Mouse (Mus musculus): ENCODE data around the gene Capsl.

The Capsl gene

GRCm38 (mm10) chr15:9435534-9436180 lies at the start of gene Capsl:
Gene Capsl (plus strand): TSS chr15:9436028.
- DNase-seq, result peak; percentile 43

- DNase-seq, result no peak
Measured at GRCm38 (mm10) chr15:9409475-9409874, 26.4 kb upstream of the Capsl start.

DNA sequence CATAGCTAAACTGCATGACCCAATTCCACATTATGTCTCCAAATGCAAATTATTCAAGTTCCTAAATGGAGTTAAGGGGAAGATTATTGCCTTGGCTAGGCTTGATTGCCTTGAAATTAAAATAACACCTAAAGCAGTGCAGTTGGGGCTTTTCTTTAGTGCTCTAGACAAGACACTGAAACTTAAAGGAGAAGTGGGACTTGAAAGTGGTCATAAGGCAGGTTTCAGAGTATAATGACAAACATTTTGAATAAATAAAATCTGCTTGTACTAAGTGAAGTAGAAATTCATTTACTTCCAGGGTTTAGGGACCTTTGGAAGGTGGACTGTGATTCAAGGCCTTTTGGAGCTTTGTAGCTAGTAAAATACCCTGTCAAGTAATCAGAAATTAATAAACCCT lies 14.7 kb upstream of the Capsl start:
- no peak for DNase-seq

DNA sequence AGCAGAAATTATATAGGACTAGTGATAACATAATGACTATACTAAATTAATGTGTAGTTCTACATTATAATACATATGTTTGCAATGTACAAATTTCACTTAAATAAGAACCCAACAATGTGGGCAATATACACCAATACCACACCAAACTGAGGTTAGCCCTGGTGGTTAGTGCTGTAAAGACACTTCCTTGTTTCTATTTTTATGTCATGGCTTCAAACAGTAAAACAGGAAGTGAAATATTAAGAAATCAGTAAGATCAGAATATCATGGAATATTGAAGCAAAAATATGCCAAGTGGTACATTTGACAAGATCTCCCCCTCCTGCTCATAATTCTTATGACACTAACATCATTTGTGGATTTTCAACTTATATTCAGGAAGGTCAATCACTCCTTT lies 8.0 kb upstream of the Capsl start:
- no peak for DNase-seq

DNA sequence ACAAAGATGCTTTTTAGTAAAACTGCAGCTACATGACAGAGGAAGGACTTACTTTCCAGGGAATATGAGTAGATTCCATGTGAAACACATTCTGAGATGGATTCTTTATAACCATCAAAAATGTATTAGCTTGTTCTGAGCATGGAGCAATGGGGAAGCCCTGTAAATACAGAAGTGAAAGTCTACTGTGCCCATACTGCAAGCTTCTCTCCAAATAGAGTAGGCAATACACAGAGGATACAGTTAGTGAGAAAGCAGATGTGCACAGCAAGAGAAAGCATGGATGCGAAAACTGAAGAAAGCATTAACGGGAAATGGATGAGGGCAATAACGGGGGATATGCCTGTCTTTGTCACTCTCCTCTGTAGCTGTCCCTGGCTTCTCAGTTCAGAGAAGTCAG lies 6.0 kb upstream of the Capsl start:
- DNase-seq, result no peak

GRCm38 (mm10) chr15:9451999-9452398 lies 16.2 kb downstream of the Capsl start:
- no peak for DNase-seq

DNA sequence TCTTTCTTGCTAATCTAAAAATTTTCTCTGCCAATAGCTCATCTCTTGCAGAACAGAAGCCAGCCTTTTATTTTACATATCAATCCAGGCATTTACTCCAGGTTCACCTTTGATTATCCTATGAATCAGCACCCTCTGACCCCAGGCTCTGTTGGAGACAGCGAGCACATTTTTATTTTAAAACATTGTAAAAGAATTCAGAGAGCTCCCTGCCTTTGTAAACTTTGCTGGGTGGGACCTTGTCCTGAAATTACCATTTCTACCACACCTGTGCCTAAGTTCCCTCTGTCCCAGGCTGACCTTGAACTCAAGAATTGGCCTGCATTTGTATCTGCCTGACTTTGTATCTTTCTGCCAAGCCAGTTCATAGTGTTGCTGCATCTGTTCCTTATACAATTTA lies 17.0 kb downstream of the Capsl start:
- DNase-seq, result no peak

GRCm38 (mm10) chr15:9454198-9454597 lies 18.4 kb downstream of the Capsl start:
- DNase-seq, result no peak

DNA sequence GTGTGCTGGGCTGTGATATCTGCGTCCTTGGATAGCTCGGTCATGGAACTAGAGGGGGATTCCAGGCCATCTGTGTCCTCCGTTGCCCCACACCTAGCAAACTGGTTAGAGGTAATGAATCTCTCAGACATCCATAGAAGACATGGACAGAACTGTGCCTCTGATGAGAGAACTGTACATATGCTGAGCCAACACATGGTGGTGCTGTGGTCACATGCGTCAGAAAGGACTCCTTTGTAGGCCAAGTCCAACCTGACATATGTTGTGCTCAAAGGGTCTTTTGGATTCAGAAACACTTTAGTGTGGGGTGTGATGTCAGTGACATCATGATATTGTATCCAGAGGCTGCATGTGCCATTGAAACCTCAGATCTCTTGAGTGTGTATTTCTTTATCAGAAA lies 19.4 kb downstream of the Capsl start:
- peak; percentile 65 for DNase-seq

- DNase-seq, result peak; percentile 5
Measured at GRCm38 (mm10) chr15:9463521-9464027, 27.7 kb downstream of the Capsl start.

- no peak for DNase-seq
Measured at GRCm38 (mm10) chr15:9464039-9464438, 28.2 kb downstream of the Capsl start.

GRCm38 (mm10) chr15:9471053-9471685 lies 35.3 kb downstream of the Capsl start:
- DNase-seq, result no peak

DNA sequence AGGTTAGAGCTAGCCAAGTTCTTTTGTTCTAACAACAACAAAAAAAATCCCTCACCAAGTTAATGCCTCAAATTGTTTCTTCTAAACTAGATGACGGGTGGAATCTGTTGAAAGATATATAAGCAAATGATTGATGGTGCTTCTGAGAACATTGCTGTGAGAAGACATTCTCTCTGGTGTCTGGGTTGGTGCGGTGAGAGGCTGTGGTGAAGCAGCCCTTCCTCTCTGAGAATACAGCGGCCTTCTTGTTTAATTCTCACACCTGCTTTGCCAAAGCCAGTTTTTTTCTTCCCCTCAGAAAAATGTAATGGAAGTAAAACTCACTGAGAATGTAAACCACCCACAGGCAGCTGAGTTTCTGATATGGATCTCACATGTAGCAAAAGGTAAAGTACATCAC lies 36.3 kb downstream of the Capsl start:
- no peak for DNase-seq

- DNase-seq, result no peak
Measured at GRCm38 (mm10) chr15:9472618-9473017, 36.8 kb downstream of the Capsl start.

- DNase-seq, result no peak
Measured at GRCm38 (mm10) chr15:9473188-9473587, 37.4 kb downstream of the Capsl start.

GRCm38 (mm10) chr15:9489417-9490118 lies 53.7 kb downstream of the Capsl start:
- no peak for DNase-seq

DNA sequence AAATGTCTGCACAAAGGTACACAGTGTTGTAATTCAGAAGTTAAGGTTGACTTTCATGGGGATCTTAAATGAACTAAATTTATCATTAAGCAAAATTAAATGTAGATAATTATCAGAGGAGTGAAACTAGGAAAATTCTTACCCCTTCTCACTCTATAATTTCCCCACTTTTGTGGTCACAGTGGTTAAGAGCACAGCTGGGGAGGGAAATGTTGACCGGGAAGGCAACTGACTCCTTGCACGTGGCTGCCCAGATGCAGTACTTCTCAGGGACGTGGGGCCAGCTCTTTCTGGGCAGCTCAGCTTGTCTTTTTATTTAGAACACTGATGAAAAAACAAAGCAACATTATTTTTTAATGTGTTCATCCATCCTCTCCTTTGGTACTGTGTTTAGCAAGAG lies 56.2 kb downstream of the Capsl start:
- DNase-seq, result no peak
